Mouse (Mus musculus): Measurements from ENCODE around the gene Bmp8b.
"Not testable (repeated sequence)": the region's sequence is repeated elsewhere in the genome, so short reads cannot be mapped to it uniquely, and the experiment has no call there.

Bmp8b gene
- long read RNA-seq, experiment 1: 0 reads
- long read RNA-seq, experiment 2, partial matches to known transcripts: 1 of 1 reads
- long read RNA-seq, experiment 2, other reads (novel, unspliced or antisense): 0 of 1 reads

DNA sequence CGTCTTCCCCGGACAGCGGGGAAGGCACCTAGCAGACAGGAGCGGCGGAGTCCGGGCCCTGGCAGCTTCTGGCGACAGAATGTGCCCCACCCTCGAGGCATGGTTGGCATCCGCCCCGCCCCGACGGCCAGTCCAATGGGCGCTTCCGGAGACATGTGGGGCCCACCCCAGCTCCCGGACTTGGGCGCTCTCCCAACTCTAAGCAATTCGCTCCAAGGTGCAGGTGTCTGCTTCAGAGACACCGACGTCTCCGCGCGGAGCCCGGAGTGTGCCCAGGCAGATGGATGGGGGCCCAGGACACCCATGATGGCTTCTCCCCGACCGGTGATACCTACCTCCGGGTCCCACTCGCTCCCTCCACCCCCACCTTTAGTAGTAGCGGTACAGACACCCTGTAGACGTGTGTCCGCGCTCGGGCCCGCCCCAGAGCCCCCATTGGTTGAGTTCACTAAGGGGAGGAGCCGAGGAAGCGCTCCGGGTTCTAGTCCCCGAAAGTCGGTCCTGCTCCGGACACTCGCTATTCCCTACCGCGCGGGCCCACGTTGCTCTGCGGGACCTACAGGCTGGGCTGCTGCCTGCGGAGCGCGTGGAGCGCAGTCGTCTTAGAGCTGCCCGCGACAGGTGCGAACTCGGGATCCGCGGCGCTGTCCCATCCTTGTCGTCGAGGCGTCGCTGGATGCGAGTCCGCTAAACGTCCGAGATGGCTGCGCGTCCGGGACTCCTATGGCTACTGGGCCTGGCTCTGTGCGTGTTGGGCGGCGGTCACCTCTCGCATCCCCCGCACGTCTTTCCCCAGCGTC, at the start of gene Bmp8b:
Bmp8b (plus strand) TSS at position 515 of the 800 bp plus-strand sequence.
- intact Hi-C loops (cut with DNase I): no loop called here

DNA sequence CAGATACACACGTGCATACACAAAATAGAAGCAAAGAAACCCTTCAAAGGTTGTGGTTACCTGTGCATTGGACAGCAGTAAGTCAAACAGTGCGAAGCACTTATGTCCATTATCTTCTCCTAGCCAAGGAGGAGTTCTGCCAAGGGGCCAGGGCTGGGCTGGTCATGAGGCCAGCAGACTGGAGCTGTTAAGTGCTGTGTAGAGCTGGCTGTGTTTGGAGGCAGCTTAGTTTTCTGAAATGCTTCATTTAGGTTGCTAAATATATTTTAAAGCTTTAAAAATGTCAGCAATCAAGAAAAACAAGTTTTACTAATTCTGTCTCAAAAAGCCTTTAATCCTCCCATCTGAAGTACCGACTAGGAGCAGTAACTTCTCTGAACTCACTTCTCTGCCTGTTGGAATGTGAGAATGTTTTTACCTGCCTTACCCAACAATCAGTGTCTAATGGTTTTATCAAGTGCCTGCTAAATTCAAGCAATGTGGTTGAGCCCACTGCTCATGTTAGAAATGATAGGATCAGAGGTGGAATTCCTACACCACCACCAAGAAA, 48.3 kb upstream of the Bmp8b start:
- intact Hi-C loops (cut with DNase I): no loop called here

DNA sequence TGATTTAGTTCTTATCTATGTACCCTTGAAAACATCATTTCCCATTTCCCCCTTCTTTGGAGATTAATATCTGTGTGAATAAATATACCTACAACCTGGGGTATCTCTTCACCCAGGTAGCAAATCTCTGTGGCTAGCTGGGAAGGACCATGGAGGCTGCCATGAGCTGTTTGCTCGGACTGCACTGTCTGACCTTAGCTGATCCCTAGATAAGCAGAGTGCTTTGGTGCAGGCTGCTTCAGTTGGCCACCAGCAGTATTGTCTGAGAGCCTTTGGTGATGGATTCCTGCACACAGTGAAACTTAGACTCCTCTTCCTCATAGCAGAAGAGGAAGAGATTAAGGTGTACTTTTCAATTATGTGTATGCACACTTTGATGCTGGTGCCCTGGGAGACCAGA, 47.0 kb upstream of the Bmp8b start:
- intact Hi-C loops (cut with DNase I): no loop called here

DNA sequence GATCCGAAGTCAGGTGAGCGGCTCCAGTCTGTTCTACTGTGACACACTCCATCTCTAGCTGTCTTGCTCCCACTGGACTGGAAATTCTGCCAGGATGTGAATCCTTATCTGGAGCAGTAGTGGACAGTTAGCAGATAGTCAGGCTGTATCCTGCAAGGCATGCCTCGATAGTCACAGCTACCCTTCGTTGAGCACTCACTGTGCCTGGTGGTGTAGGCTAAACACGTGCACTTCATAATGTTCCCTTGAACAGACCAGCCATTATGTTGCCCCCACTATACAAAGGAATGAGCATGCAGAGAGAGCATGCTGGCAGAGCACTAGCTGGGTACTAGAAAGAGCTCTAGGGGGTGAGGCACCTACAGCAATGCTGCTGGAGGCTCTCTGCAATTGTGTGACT, 43.2 kb upstream of the Bmp8b start:
- intact Hi-C loops (cut with DNase I): no loop called here

DNA sequence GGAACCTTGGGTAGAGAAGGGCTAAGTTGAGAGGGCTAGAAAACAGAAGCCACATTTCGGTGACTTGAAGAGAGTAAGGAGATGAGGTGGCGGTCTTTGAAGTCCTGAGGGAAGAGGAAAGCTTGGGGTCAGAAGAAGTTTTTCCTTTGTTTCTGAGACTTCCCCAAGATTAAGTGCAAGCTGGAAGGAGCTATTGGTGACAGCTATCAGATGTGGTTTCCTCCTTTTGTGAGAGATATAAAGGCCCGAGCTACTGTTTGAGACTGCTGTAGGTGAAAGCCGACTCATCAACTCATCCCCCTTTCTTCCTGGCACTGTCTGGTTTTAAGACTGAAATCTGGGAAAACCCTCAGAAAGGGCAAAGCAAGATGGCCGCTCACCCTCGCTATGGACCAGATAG, 36.3 kb upstream of the Bmp8b start:
- intact Hi-C loops (cut with DNase I): no loop called here

DNA sequence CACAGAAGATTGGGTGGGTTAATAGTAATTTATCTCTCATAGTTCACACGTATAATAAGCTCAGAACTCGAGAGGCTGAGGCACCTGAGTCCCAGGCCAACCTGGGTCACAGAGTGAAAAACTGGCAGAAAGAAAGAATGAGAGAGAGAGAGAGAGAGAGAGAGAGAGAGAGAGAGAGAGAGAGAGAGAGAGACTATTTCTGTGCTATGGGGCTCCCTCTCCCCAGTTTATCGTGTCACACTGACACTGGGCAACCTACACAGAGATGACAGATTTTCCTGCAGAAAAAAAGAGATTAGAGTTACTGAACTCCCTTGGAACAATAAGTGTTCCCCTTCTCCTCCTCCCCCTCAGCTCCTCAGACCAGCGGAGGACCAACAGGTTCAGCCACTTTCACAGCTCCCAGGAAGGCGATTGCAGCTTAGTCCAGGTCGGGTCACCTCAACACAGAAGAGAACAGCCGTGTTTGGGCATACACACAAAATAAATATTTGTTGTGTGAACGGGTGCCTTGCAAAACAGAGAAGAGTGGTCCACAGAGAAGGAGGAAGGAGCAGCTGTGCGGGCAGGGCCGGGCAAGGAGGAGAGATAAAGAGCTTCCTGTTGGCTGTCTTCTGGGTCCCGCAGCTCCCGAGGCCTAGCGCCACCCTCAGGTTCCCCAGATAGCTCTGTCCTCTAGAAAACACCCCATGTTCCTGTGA, 33.5 kb upstream of the Bmp8b start:
- intact Hi-C loops (cut with DNase I): no loop called here

DNA sequence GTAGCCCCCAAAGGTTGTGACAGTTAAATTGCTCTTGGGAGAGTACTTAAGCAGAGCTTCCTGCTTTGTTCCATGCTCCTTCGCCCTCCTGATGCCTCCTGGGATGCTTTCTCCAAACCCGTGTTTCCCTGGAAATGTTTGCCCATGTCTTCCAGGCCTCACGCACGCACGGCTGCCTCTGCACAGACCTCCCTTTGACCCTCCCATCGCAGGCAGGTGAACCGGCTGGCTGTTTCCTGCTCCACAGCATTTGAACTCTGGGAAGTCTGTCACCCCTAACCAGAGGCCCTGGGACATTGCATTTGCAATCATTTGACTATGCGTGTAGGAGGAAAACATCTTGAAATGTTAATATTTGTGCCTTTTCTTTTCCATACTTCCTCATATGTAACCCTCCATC, 28.0 kb upstream of the Bmp8b start:
- intact Hi-C loops (cut with DNase I): no loop called here

DNA sequence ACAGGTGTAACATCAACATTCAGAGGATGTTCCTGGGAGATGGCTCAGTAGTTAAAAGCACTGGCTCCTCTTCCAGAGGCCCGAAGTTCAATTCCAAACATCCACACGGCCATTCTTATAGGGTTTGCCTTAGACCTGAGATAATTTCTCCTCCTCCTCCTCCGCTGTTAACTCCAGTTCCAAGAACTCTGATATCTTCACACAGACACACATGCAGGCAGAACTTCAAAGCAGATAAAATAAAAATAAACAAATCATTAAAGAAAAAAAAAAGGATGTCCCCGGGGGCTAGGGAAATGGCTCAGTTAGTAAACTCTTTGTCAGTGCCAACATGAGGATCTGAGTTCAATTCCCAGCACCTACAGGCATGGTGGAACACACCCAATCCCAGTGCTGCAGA, 26.7 kb upstream of the Bmp8b start:
- intact Hi-C loops (cut with DNase I): no loop called here

DNA sequence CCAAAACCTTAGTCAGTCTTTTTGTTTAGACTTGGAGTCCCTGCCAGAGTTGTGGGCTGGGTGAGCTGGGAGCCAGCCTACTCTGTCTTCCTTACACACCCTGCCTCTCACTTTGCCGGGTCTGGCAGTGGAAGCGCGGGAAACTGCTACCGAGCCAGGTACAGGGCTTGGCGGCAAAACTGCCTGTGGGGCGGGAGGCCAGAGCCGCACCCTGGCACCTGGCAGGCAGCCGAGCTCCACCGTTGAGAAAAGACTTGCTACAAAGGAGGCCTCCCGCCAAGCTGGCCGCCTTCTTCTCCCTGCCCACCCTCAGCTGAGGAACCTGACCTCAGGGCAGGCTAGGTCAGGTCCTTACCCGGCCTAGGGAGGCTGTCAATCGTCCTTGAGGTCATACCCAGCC, 24.2 kb upstream of the Bmp8b start:
- intact Hi-C loops (cut with DNase I): loop anchor here (5.0 kb wide), 1 partner anchor 173 kb away; no protein-coding TSS in a partner anchor

DNA sequence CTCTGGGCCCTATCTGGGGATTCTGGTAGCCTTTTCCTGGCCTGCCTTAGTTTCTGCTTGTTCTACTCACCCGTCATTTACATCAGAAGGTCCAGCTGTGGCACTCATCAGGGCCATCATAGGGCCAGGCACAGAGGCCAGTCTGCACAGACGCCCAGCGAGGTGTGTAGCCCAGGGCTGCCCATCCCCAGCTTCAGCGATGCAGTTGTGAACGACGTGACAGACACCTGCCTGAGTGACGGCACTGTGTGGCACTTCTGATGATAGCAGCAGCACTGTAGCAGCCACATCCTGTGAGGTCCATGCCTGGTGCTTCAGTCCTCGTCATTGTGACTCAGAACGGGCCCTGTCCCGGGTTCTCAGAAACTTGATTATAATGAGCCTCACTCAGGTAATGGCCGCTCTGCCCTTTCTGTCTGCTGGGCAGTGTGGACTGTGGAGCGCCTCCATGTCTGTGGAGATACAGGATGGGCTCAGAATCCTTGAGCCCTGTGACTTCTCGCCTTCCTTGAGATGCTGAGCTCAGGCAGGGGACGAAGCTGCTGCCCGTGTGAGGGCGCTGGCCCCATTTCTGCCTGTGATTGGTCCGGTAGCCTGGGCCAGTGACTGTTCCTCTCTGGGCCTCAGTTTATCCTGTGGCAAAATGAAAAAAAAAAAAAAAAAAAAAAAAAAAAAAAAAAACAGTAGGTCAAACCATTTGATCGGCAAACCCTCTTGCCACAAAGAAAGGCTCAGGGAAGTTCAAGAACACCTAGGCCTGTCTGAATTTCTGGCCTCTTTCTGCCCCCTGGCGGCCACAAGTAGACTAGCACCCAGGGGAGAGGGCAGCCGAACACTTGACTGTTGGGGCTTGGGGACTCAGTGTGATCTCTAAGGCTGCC, 22.4 kb upstream of the Bmp8b start:
- intact Hi-C loops (cut with DNase I): loop anchor here (2.0 to 5.0 kb wide), 2 partner anchors 88 to 175 kb away; partner anchors contain the start of gene Mycl

DNA sequence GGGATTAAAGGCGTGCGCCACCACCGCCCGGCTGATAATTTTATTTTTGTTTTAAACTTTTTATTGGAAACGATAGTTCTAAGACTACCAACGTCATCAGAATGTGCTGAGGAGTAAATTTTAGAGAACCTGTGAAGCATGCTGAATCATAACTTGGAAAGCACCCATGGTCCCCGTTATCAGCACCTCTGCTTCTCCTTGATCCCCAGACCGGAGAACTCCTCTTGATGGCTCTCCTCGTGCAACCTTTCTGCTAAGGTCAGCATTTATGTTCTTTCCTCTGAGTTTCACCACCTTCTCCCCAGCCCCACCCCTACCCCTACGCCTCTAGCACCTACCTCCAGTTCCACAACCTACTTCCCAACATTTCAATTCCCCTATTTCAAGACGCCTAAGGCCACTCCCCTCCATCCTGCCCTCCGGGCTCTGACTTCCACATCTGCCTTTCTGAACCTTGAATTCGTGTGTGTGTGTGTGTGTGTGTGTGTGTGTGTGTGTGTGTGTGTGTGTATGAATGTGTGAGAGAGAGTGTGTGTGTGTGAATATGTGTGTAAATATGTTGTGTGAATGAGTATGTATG, 21.6 kb upstream of the Bmp8b start:
- intact Hi-C loops (cut with DNase I): loop anchor here (2.0 to 5.0 kb wide), 2 partner anchors 89 to 176 kb away; partner anchors contain the start of gene Mycl

DNA sequence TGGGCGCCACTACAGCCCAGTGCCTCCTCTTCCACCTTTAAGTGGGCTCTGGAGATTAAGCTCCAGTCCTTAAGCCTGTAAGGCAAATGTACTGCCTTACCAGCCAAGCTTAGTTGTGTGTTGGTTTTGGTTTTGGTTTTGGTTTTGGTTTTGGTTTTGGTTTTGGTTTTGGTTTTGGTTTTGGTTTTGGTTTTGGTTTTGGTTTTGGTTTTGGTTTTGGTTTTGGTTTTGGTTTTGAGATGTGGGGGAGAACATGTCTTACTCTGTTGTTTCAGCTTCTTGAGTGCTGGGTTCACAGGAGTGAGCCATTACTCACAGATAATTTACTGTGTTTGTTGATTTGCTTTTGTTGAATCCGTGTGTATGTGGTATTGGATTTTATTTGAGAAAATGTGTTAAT, 19.7 kb upstream of the Bmp8b start:
- intact Hi-C loops (cut with DNase I): loop anchor here (5.0 kb wide), 1 partner anchor 143 kb away; no protein-coding TSS in a partner anchor

DNA sequence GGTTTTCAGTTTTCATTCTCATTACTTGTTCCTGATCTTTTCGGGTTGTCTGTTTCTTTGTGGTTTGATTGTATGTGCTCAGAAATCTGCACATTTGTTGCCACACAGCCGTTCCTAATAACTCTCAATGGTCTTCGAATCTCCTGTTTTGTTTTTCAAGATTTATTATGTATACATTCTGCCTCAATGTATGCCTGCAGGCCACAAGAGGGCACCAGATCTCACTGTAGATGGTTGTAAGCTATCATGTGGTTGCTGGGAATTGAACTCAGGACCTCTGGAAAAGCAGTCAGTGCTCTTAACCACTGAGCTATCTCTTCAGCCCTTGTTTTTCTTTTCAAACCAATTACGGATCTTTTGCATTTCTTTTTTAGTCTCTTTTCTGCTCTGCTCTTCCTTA, 18.6 kb upstream of the Bmp8b start:
- intact Hi-C loops (cut with DNase I): loop anchor here (5.0 kb wide), 1 partner anchor 144 kb away; no protein-coding TSS in a partner anchor

DNA sequence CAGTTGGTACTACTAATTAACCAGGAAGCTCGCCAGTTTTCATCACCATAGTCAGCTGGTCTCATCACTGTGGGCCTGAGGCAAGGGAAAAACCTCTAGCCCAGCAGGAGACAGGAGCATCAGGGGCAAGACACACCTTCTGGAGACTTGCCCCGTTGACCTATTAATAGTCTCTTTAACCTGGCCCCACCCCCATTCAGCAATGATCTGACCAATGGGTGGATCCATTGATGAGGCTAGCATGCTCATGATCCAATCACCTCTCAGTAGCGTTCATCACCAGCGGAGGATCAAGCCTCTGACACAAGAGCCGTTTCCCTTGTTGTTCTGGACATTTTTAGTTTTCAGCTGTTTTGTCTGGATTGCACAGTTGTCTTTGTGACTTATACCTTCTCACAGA, 12.3 kb upstream of the Bmp8b start:
- intact Hi-C loops (cut with DNase I): no loop called here

DNA sequence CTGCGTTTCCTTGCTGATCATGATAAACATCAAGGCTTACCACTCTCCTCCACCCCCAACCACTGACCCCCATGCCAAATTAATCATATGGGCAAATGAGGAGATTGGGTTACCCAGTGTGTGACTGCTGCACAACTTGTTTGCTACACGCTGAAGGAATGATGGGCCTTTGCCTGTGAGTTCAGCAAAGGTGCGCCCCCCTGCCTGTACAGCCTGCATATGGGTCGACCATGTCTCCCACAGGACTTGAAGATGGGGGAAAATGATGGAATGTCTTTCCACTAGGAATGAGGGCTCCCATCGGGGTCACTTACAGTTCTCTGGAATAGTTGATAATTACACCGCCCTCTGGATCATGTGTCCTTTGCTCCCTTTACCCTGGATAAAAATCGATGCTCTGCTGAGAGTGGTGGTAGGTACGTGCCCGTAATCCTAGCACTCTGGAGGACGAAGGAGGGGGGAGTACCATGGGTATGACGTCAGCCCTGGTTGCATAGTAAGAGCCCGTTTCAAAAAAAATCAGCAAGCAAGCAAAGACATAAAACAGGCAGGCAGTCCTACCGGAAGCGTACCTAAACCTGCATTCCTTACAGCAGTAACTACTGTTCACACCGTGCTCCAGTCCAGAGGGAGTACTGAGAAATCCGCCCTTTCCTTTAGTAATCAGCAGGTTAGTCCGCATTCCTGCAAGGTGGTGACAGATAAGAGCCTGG, 11.7 kb upstream of the Bmp8b start:
- intact Hi-C loops (cut with DNase I): no loop called here

DNA sequence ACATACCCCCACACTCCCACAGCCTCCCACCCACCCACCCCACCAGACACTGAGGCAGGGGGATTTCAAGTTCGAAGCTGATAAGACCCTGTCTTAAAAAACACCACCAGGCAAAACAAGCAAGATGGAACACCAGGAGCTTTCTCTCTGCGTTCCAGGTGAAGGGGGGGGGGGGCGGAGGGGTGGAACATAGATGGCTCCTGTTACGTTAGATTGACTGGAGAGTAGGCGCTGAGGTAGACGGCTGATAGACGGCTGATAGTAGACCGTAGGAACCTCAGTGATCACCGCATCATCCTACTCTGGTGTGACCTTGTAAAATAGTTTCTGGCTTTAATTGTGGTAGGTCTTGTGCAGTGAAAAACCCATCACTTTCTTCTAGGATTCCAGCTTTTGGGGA, 11.1 kb upstream of the Bmp8b start:
- intact Hi-C loops (cut with DNase I): no loop called here

DNA sequence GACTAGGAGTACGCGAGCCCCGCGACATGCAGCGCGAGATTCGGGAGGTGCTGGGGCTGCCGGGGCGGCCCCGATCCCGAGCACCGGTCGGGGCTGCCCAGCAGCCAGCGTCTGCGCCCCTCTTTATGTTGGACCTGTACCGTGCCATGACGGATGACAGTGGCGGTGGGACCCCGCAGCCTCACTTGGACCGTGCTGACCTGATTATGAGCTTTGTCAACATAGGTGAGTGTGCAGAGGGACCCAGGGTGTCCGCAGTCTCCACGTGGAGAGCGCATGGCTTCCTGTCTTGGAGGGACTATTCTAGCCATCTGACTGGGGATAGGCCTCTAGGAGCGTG, 456 bp downstream of the Bmp8b start:
- intact Hi-C loops (cut with DNase I): no loop called here

DNA sequence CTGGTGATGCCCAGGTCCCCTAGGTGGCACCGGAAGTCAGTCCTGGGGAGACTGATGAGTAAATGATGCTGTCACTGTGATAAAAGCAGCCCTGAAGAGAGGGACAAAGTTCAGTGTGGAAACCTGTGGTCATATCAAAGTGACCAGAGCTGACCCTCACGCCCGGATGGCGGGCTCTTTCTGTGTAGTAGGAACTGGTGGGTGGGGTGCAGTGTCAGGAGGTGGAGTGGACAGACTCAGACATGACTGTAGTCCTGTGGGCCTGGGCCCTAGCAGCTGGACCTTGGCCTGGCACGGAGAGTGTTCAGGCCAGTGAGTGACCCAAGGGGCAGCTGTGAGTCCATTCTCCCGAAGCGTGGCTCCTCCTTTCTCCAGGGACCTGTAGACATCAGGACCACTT, 964 bp downstream of the Bmp8b start:
- intact Hi-C loops (cut with DNase I): not testable (repeated sequence)

DNA sequence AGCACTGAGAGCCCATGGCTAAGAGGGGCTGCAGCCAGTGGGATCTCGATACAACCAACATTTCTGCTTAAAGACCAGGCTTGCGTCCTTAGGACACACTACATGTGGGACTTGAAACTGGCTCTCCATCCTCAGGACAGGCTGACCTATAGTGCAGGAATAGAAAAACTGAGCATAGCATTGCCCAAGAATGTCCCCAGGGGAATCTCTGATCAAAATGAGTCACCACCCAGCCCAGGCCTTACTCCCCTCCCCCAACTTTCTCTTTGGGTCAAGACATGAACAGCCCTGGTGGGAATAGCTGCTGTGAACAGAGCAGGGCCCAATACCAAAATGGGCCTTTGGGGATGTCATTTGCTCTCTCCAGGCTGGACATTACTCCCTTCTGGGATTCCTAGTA, 1.9 kb downstream of the Bmp8b start:
- intact Hi-C loops (cut with DNase I): no loop called here

DNA sequence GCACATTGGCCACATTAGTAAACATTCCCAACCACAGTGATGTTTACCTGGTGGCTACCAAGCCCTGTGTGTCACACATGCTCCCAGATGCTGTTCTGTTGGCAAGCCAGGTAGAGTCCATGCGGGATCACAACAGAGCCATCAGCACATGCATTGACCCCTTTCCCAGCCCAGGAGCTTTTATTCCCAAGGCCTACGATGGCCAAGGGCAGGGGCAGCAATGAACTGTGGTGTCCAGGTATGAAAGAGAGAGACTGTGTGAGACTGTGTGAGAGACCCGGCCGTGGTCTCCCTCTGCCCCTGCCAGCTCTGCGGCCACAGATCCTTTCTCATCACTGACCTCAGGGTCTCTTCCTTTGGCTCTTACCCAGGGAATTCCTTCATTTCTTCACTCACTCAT, 3.1 kb downstream of the Bmp8b start:
- intact Hi-C loops (cut with DNase I): no loop called here

All from adrenal gland (tissue).